Mouse (Mus musculus) intestine, embryonic 14.5 days (tissue): Measurements from ENCODE around the gene Ctps. TPM values are rescaled to one million over a fixed set of nuclear protein-coding genes. Genes with fewer than 3 reads are reported as not detected.

Experiments
- ATAC-seq: fragments of 200-750 bp; cut with Nextera tagmentation; replicated peaks from 2 replicates; pipeline ENCODE4 v1.8.0; 2017; ENCODE audit warnings: low read depth, moderate number of reproducible peaks, moderate TSS enrichment, moderate library complexity; ENCODE audit not compliant: low FRiP score, low TSS enrichment
- DNase-seq: peaks from one replicate; pipeline ENCODE4 v3.0.0-alpha.2; 2018; ENCODE audit warnings: low spot score
- H3K27ac ChIP-seq: fragments of 300-500 bp; sonication (generic); 2 replicates; pipeline ENCODE4 v1.5.1; 2014; ENCODE audit warnings: low read depth, mild to moderate bottlenecking, control low read depth
- H3K27me3 ChIP-seq: fragments of 300-500 bp; sonication (generic); replicated peaks from 2 replicates; pipeline ENCODE4 v1.6.1; 2014; ENCODE audit warnings: low read length, control low read depth; ENCODE audit not compliant: control insufficient read depth, insufficient read depth
- H3K36me3 ChIP-seq: fragments of 300-500 bp; sonication (generic); 2 replicates; pipeline ENCODE4 v1.6.1; 2014; ENCODE audit warnings: low read length, control low read depth; ENCODE audit not compliant: control insufficient read depth, insufficient read depth
- H3K4me1 ChIP-seq: fragments of 300-500 bp; sonication (generic); replicated peaks from 2 replicates; pipeline ENCODE4 v1.6.1; 2014; ENCODE audit warnings: low read length, control low read depth, mixed read lengths; ENCODE audit not compliant: control insufficient read depth, insufficient read depth
- H3K4me2 ChIP-seq: fragments of 300-500 bp; sonication (generic); 2 replicates; pipeline ENCODE4 v1.6.1; 2014; ENCODE audit warnings: low read length
- H3K4me3 ChIP-seq: fragments of 300-500 bp; sonication (generic); 2 replicates; pipeline ENCODE4 v1.5.1; 2014; ENCODE audit warnings: low read depth, low read length, control low read depth, mixed read lengths
- H3K9ac ChIP-seq: fragments of 300-500 bp; sonication (generic); 2 replicates; pipeline ENCODE4 v1.6.1; 2014; ENCODE audit warnings: mild to moderate bottlenecking, low read length
- H3K9me3 ChIP-seq: fragments of 300-500 bp; sonication (generic); 2 replicates; pipeline ENCODE4 v1.6.1; 2016; ENCODE audit warnings: low read length, control low read depth; ENCODE audit not compliant: control insufficient read depth
- WGBS: fragments of 180-500 bp; shearing (Covaris S2); extraction: QIAGEN DNeasy Blood & Tissue Kit; methylation state at CpG from one replicate; pipeline ENCODE4 v1.1.7; 2014; 5-methylcytosine and 5-hydroxymethylcytosine counted together
- polyA plus RNA-seq: library from polyadenylated mRNA; unstranded; fragments of >200 nt; fragmentation: Nextera tagmentation; extraction: Ambion mirVana; gene quantifications from 2 replicates; pipeline ENCODE4 v1.2.1, GENCODE M21; 2014

Ctps gene
- polyA plus RNA-seq, 1 experiment from 2014 or later: 94.5 TPM

GRCm38 (mm10) chr4:120586986-120587385 lies 16.9 kb upstream of the Ctps start:
- WGBS: 66% methylated on average over 1 of the region's 1 CpGs
- H3K36me3 ChIP-seq: no peaks in the 10 kb centered on the region
- no peak overlapping the region for H3K4me2 ChIP-seq
- no peak overlapping the region for H3K27ac ChIP-seq
- ATAC-seq (no peak), DNase-seq (no peak)
- H3K4me1 ChIP-seq: peaks cover 6% of the 10 kb centered on the region; the same call in 1 of the 2 replicates
- H3K9ac ChIP-seq: no peak overlapping the region
- H3K9me3 ChIP-seq: no peaks in the 10 kb centered on the region
- no peaks in the 10 kb centered on the region for H3K27me3 ChIP-seq
- no peak overlapping the region for H3K4me3 ChIP-seq

GRCm38 (mm10) chr4:120581711-120582110 lies 11.6 kb upstream of the Ctps start:
- no peak for DNase-seq
- no peaks in the 10 kb centered on the region for H3K27me3 ChIP-seq
- H3K27ac ChIP-seq: no peak overlapping the region
- no peaks in the 10 kb centered on the region for H3K9me3 ChIP-seq
- H3K4me1 ChIP-seq: no peaks in the 10 kb centered on the region
- no peak overlapping the region for H3K9ac ChIP-seq
- H3K4me2 ChIP-seq: no peak overlapping the region
- H3K36me3 ChIP-seq: no peaks in the 10 kb centered on the region
- no peak for ATAC-seq
- no peak overlapping the region for H3K4me3 ChIP-seq
- WGBS: 78% methylated on average over 9 of the region's 9 CpGs

- Histone ChIP-seq H3K27me3 (no peaks in the 10 kb centered on the region), H3K4me2 (no peak overlapping the region), H3K9me3 (no peaks in the 10 kb centered on the region), H3K4me1 (no peaks in the 10 kb centered on the region), H3K27ac (no peak overlapping the region), H3K36me3 (no peaks in the 10 kb centered on the region), H3K9ac (no peak overlapping the region), H3K4me3 (no peak overlapping the region)
- WGBS: 77% methylated on average over 5 of the region's 5 CpGs
- DNase-seq: no peak
- no peak for ATAC-seq
These were observed 10.8 kb upstream of the Ctps start for GRCm38 (mm10) chr4:120580894-120581293.

- peaks cover 32% of the 10 kb centered on the region for H3K4me1 ChIP-seq
These were observed 1.6 kb upstream of the Ctps start for GRCm38 (mm10) chr4:120571691-120572090.

GRCm38 (mm10) chr4:120571070-120571464 lies 991 bp upstream of the Ctps start:
- DNase-seq: no peak
- Histone ChIP-seq H3K27ac (peak overlapping the region; percentile 94; the same call in 1 of the 2 replicates), H3K4me1 (peaks cover 32% of the 10 kb centered on the region), H3K4me3 (peak overlapping the region; percentile 76), H3K27me3 (no peaks in the 10 kb centered on the region), H3K9me3 (no peaks in the 10 kb centered on the region), H3K36me3 (peaks cover 3% of the 10 kb centered on the region; the same call in 1 of the 2 replicates), H3K4me2 (peak overlapping the region; percentile 90), H3K9ac (peak overlapping the region; percentile 95; the same call in 1 of the 2 replicates)
- no peak for ATAC-seq
- 67% methylated on average over 3 of the region's 3 CpGs for WGBS

More at GRCm38 (mm10) chr4:120571691-120572090, 1.6 kb upstream of the Ctps start:
- Histone ChIP-seq H3K9me3 (no peaks in the 10 kb centered on the region), H3K4me3 (no peak overlapping the region), H3K36me3 (peaks cover 1% of the 10 kb centered on the region; the same call in 1 of the 2 replicates), H3K4me2 (no peak overlapping the region), H3K27ac (no peak overlapping the region), H3K9ac (no peak overlapping the region), H3K27me3 (no peaks in the 10 kb centered on the region)
- 53% methylated on average over 3 of the region's 3 CpGs for WGBS
- ATAC-seq (no peak), DNase-seq (no peak)

- Histone ChIP-seq H3K9me3 (no peaks in the 10 kb centered on the region), H3K9ac (peak overlapping the region; percentile 95), H3K36me3 (peaks cover 3% of the 10 kb centered on the region; the same call in 1 of the 2 replicates), H3K27me3 (no peaks in the 10 kb centered on the region), H3K4me2 (peak overlapping the region; percentile 90), H3K4me1 (peaks cover 32% of the 10 kb centered on the region), H3K4me3 (peak overlapping the region; percentile 76), H3K27ac (peak overlapping the region; percentile 94)
- ATAC-seq (peak; percentile 63; the same call in 1 of the 2 replicates), DNase-seq (no peak)
- WGBS: 2% methylated on average over 27 of the region's 27 CpGs
These were observed 478 bp upstream of the Ctps start for GRCm38 (mm10) chr4:120570438-120571069.

DNA sequence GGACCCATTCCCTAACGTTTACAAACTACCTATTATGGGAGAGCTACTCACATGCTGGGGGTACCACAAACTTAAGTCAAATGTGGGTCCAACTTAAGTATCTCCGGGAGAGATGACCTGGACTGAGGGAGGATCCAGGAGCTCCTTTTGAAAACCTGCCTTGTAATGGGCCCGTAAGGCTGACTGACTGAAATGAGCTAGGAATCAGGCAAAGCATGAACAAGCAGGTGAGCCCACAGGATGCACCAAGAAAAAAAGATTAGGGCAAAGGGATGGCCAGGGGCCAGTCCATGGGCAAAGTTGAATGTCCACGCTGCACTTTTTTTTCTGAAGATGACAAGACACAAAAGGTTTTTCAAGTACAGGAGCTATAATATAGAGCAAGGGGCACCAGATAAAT lies 1.1 kb downstream of the Ctps start:
- Histone ChIP-seq H3K27ac (peak overlapping the region; percentile 94), H3K4me3 (peak overlapping the region; percentile 76), H3K36me3 (peaks cover 18% of the 10 kb centered on the region), H3K4me2 (peak overlapping the region; percentile 90), H3K9ac (peak overlapping the region; percentile 95), H3K9me3 (no peaks in the 10 kb centered on the region), H3K4me1 (peaks cover 32% of the 10 kb centered on the region), H3K27me3 (no peaks in the 10 kb centered on the region)
- 9% methylated on average over 4 of the region's 4 CpGs for WGBS
- peak; percentile 61 for DNase-seq
- ATAC-seq: no peak

GRCm38 (mm10) chr4:120568005-120568404 lies 2.1 kb downstream of the Ctps start:
- ATAC-seq: no peak
- Histone ChIP-seq H3K27me3 (no peaks in the 10 kb centered on the region), H3K4me3 (peak overlapping the region; percentile 76), H3K9ac (peak overlapping the region; percentile 95; the same call in 1 of the 2 replicates), H3K4me2 (peak overlapping the region; percentile 90), H3K36me3 (peaks cover 28% of the 10 kb centered on the region), H3K9me3 (no peaks in the 10 kb centered on the region), H3K4me1 (peaks cover 32% of the 10 kb centered on the region), H3K27ac (peak overlapping the region; percentile 94)
- DNase-seq: peak; percentile 58
- 27% methylated on average over 5 of the region's 5 CpGs for WGBS

DNA sequence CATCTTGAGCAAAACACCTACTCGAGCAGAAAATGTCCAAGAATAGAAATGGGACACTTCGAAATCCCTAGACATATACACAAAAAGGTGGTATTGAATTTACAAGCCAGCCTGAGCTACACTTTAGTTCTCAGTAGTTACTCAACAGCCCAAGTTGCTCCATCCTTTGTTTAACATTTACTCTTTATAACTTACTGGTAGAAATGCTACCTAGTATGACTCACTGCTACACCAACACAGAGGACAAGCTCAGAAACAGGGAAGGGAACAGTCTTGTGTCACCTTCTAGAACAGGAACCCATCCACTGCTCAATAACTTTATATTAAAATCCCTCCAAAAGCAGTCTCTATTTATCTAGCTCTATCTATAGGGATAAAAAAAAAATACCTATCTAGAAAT lies 4.3 kb downstream of the Ctps start:
- Histone ChIP-seq H3K4me2 (no peak overlapping the region), H3K4me1 (peaks cover 23% of the 10 kb centered on the region), H3K27ac (no peak overlapping the region), H3K9me3 (no peaks in the 10 kb centered on the region), H3K9ac (no peak overlapping the region), H3K4me3 (no peak overlapping the region), H3K36me3 (peaks cover 49% of the 10 kb centered on the region), H3K27me3 (no peaks in the 10 kb centered on the region)
- DNase-seq: no peak
- WGBS: 92% methylated on average over 2 of the region's 2 CpGs
- no peak for ATAC-seq
